Mouse (Mus musculus): ENCODE measurements around the gene Ctnna3. TPM values are rescaled to one million over a fixed set of nuclear protein-coding genes. Genes with fewer than 3 reads are reported as not detected.
"Not testable (repeated sequence)": the region's sequence is repeated elsewhere in the genome, so short reads cannot be mapped to it uniquely, and the experiment has no call there.

The Ctnna3 gene
- polyA plus RNA-seq, 2 experiments: 0.78 to 0.89 TPM

GRCm38 (mm10) chr10:64342702-64343379 lies 912.9 kb downstream of the Ctnna3 start:
- no peaks in the 10 kb centered on the region for H3K4me1 ChIP-seq (ENCODE audit: control insufficient read depth, insufficient read depth, low read length)
- no peak overlapping the region for H3K4me2 ChIP-seq (replicated peaks; ENCODE audit: low read depth, low read length, severe bottlenecking)
- DNase-seq (ENCODE audit: low spot score) (peak; percentile 16), ATAC-seq (ENCODE audit: low FRiP score, low read depth) (no peak)
- 0 out of 2 replicates have a peak overlapping the region, but pooled peaks have one; percentile 15 for H3K27ac ChIP-seq (replicated peaks; ENCODE audit: low read depth, low read length)
- H3K36me3 ChIP-seq (ENCODE audit: control insufficient read depth, insufficient read depth, low read length): no peaks in the 10 kb centered on the region
- H3K4me3 ChIP-seq (replicated peaks; ENCODE audit: low read length): no peak overlapping the region
- WGBS: 54% methylated on average over 4 of the region's 4 CpGs
- no peaks in the 10 kb centered on the region for H3K9me3 ChIP-seq (ENCODE audit: control insufficient read depth, low read length)
- no peak overlapping the region for H3K9ac ChIP-seq (ENCODE audit: low read depth, low read length, severe bottlenecking)
- TF ChIP-seq POLR2A (IDR thresholded peaks at IDR 0.05; ENCODE audit: borderline replicate concordance, extremely low read depth, insufficient read depth, insufficient read length): no peak
- no peaks in the 10 kb centered on the region for H3K27me3 ChIP-seq (ENCODE audit: control insufficient read depth, insufficient read depth, low read length)

GRCm38 (mm10) chr10:64373288-64373687 lies 943.4 kb downstream of the Ctnna3 start:
- Histone ChIP-seq H3K9me3 (ENCODE audit: control insufficient read depth, low read length) (no peaks in the 10 kb centered on the region), H3K4me2 (replicated peaks; ENCODE audit: low read depth, low read length, severe bottlenecking) (no peak overlapping the region), H3K4me1 (ENCODE audit: control insufficient read depth, insufficient read depth, low read length) (no peaks in the 10 kb centered on the region), H3K27me3 (ENCODE audit: control insufficient read depth, insufficient read depth, low read length) (no peaks in the 10 kb centered on the region), H3K27ac (replicated peaks; ENCODE audit: low read depth, low read length) (no peak overlapping the region), H3K9ac (ENCODE audit: low read depth, low read length, severe bottlenecking) (no peak overlapping the region), H3K4me3 (replicated peaks; ENCODE audit: low read length) (no peak overlapping the region), H3K36me3 (ENCODE audit: control insufficient read depth, insufficient read depth, low read length) (no peaks in the 10 kb centered on the region)
- DNase-seq (ENCODE audit: low spot score) (no peak), ATAC-seq (ENCODE audit: low FRiP score, low read depth) (no peak)
- no peak for TF ChIP-seq POLR2A (IDR thresholded peaks at IDR 0.05; ENCODE audit: borderline replicate concordance, extremely low read depth, insufficient read depth, insufficient read length)
- WGBS: 78% methylated on average over 3 of the region's 3 CpGs

- WGBS: 90% methylated on average over 4 of the region's 4 CpGs
- no peak for ATAC-seq (ENCODE audit: low FRiP score, low read depth)
- H3K36me3 ChIP-seq (ENCODE audit: control insufficient read depth, insufficient read depth, low read length): no peaks in the 10 kb centered on the region
- H3K27me3 ChIP-seq (ENCODE audit: control insufficient read depth, insufficient read depth, low read length): no peaks in the 10 kb centered on the region
- H3K9ac ChIP-seq (ENCODE audit: low read depth, low read length, severe bottlenecking): no peak overlapping the region
- H3K4me2 ChIP-seq (replicated peaks; ENCODE audit: low read depth, low read length, severe bottlenecking): no peak overlapping the region
- no peaks in the 10 kb centered on the region for H3K9me3 ChIP-seq (ENCODE audit: control insufficient read depth, low read length)
- no peak for TF ChIP-seq POLR2A (IDR thresholded peaks at IDR 0.05; ENCODE audit: borderline replicate concordance, extremely low read depth, insufficient read depth, insufficient read length)
- no peak overlapping the region for H3K27ac ChIP-seq (replicated peaks; ENCODE audit: low read depth, low read length)
- no peak overlapping the region for H3K4me3 ChIP-seq (replicated peaks; ENCODE audit: low read length)
- no peak for DNase-seq (ENCODE audit: low spot score)
- H3K4me1 ChIP-seq (ENCODE audit: control insufficient read depth, insufficient read depth, low read length): no peaks in the 10 kb centered on the region
Observed at GRCm38 (mm10) chr10:64377751-64378150, 947.9 kb downstream of the Ctnna3 start.

- DNase-seq (ENCODE audit: low spot score) (no peak), ATAC-seq (ENCODE audit: low FRiP score, low read depth) (no peak)
- Histone ChIP-seq H3K9ac (ENCODE audit: low read depth, low read length, severe bottlenecking) (no peak overlapping the region), H3K9me3 (ENCODE audit: control insufficient read depth, low read length) (no peaks in the 10 kb centered on the region), H3K27me3 (ENCODE audit: control insufficient read depth, insufficient read depth, low read length) (no peaks in the 10 kb centered on the region), H3K4me3 (replicated peaks; ENCODE audit: low read length) (no peak overlapping the region), H3K4me2 (replicated peaks; ENCODE audit: low read depth, low read length, severe bottlenecking) (no peak overlapping the region), H3K4me1 (ENCODE audit: control insufficient read depth, insufficient read depth, low read length) (no peaks in the 10 kb centered on the region), H3K27ac (replicated peaks; ENCODE audit: low read depth, low read length) (no peak overlapping the region), H3K36me3 (ENCODE audit: control insufficient read depth, insufficient read depth, low read length) (no peaks in the 10 kb centered on the region)
- TF ChIP-seq POLR2A (IDR thresholded peaks at IDR 0.05; ENCODE audit: borderline replicate concordance, extremely low read depth, insufficient read depth, insufficient read length): no peak
- 66% methylated on average over 2 of the region's 2 CpGs for WGBS
Observed at GRCm38 (mm10) chr10:64396579-64396978, 966.7 kb downstream of the Ctnna3 start.

DNA sequence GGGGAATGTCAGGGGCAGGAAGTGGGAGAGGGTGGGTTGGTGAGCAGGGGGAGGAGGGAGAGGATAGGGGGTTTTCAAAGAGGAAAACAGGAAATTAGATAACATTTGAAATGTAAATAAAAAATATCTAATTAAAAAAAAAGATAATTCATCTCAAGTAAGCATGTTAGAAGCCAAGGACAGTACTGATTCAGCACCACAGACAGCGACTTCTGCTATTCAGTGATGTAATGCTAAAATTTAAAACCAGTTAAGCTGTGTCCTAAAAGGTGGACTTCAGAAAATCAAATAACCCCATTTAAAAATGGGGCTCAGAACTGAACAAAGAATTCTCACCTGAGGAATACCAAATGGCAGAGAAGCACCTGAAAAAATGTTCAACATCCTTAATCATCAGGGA lies 988.5 kb downstream of the Ctnna3 start:
- ATAC-seq (ENCODE audit: low FRiP score, low read depth); H3K36me3 ChIP-seq (ENCODE audit: control insufficient read depth, insufficient read depth, low read length); H3K4me3 ChIP-seq (replicated peaks; ENCODE audit: low read length); H3K9ac ChIP-seq (ENCODE audit: low read depth, low read length, severe bottlenecking); H3K4me2 ChIP-seq (replicated peaks; ENCODE audit: low read depth, low read length, severe bottlenecking); H3K4me1 ChIP-seq (ENCODE audit: control insufficient read depth, insufficient read depth, low read length); H3K27ac ChIP-seq (replicated peaks; ENCODE audit: low read depth, low read length); H3K27me3 ChIP-seq (ENCODE audit: control insufficient read depth, insufficient read depth, low read length); H3K9me3 ChIP-seq (ENCODE audit: control insufficient read depth, low read length): not testable (repeated sequence)
- peak; percentile 79 for DNase-seq (ENCODE audit: low spot score)
- 36% methylated on average over 1 of the region's 1 CpGs for WGBS

DNA sequence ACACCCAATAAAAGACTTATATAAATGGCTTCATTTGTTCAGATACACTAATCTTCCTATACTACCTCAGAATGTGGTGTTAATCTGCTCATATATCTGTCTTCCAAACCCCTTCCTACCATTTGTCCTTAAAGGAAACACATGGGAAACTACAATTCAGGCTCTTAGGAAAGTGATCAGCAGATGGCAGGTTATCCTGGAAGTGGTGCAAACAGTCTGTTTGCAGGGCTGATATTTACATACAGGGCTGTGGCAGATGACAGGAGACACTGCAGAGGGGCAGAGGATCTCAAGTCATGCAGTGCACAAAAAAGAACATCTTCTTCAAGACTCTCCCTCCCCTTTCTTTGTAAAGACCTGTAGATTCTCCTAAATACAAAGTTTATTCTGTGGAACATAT lies 1008.8 kb downstream of the Ctnna3 start:
- H3K4me2 ChIP-seq (replicated peaks; ENCODE audit: low read depth, low read length, severe bottlenecking): no peak overlapping the region
- no peaks in the 10 kb centered on the region for H3K36me3 ChIP-seq (ENCODE audit: control insufficient read depth, insufficient read depth, low read length)
- H3K27me3 ChIP-seq (ENCODE audit: control insufficient read depth, insufficient read depth, low read length): no peaks in the 10 kb centered on the region
- no peak overlapping the region for H3K4me3 ChIP-seq (replicated peaks; ENCODE audit: low read length)
- ATAC-seq (ENCODE audit: low FRiP score, low read depth) (no peak), DNase-seq (ENCODE audit: low spot score) (no peak)
- H3K4me1 ChIP-seq (ENCODE audit: control insufficient read depth, insufficient read depth, low read length): no peaks in the 10 kb centered on the region
- TF ChIP-seq POLR2A (IDR thresholded peaks at IDR 0.05; ENCODE audit: borderline replicate concordance, extremely low read depth, insufficient read depth, insufficient read length): no peak
- no peaks in the 10 kb centered on the region for H3K9me3 ChIP-seq (ENCODE audit: control insufficient read depth, low read length)
- H3K27ac ChIP-seq (replicated peaks; ENCODE audit: low read depth, low read length): no peak overlapping the region
- no peak overlapping the region for H3K9ac ChIP-seq (ENCODE audit: low read depth, low read length, severe bottlenecking)
